Mouse (Mus musculus): ENCODE measurements around the gene Castor1. TPM values are rescaled to one million over a fixed set of nuclear protein-coding genes. Genes with fewer than 3 reads are reported as not detected.

Gene Castor1
- total and polyA plus RNA-seq, 2 experiments from 2014 or later: 8.4 to 32.6 TPM

DNA sequence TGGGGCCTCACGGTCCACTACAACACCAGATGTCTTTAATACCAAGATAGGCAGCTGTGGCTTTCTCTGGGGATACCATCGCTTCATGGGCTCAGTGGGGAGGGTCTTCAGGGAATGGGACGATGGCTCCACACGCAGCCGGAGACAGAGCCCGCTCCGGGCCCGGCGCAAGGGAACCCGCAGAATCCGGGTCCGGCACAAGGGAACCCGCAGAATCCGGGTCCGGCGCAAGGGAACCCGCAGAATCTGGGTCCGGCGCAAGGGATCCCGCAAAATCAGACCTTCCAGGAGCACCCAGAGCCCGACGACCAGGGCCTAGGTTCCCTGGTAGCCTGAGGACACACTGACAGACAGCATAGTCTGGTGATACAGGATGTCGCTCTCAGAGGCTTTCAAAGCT, 21.7 kb downstream of the Castor1 start:
- Histone ChIP-seq H3K27ac (ENCODE audit: low read depth) (no peak overlapping the region), H3K27me3 (ENCODE audit: control insufficient read depth, insufficient read depth, low read length) (no peaks in the 10 kb centered on the region), H3K9me3 (replicated peaks; ENCODE audit: control insufficient read depth, low read length) (no peaks in the 10 kb centered on the region), H3K9ac (replicated peaks; ENCODE audit: low read depth, low read length) (no peak overlapping the region), H3K4me1 (ENCODE audit: control insufficient read depth, insufficient read depth) (no peaks in the 10 kb centered on the region; the same call in 1 of the 2 replicates), H3K4me3 (ENCODE audit: low read depth, low read length) (no peak overlapping the region), H3K4me2 (ENCODE audit: low read depth, low read length) (no peak overlapping the region), H3K36me3 (replicated peaks; ENCODE audit: control insufficient read depth, insufficient read depth, low read length) (no peaks in the 10 kb centered on the region)
- no peak; the same call in 1 of the 2 replicates for ATAC-seq (ENCODE audit: insufficient read depth, low read depth)
- TF ChIP-seq CTCF (IDR thresholded peaks at IDR 0.05; ENCODE audit: low read depth) (no peak), EP300 (IDR thresholded peaks at IDR 0.05; ENCODE audit: low read depth) (no peak)
- 90% methylated on average over 23 of the region's 23 CpGs for WGBS
- no peak for DNase-seq (ENCODE audit: low spot score)

DNA sequence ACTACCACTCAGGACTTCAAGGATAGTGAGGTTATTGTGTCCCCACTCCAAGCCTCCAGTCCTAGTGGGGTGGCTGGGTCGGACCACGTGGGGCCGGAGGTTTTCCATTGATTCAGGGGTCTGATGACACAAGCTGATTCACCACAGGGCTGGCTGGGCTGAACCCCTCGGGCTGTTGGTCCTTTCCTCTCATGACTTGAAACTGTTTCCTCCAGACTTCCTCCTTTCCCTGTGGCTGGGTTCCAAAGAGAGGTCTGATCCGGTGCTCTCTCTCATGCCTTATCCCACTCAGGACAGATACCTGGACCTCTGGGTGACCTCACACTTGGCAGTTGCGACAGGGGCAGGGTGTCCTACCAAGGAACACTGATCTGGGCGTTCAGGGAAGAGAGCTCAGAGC, 22.1 kb downstream of the Castor1 start:
- Histone ChIP-seq H3K9me3 (replicated peaks; ENCODE audit: control insufficient read depth, low read length) (no peaks in the 10 kb centered on the region), H3K9ac (replicated peaks; ENCODE audit: low read depth, low read length) (no peak overlapping the region), H3K27ac (ENCODE audit: low read depth) (no peak overlapping the region), H3K27me3 (ENCODE audit: control insufficient read depth, insufficient read depth, low read length) (no peaks in the 10 kb centered on the region), H3K36me3 (replicated peaks; ENCODE audit: control insufficient read depth, insufficient read depth, low read length) (no peaks in the 10 kb centered on the region), H3K4me2 (ENCODE audit: low read depth, low read length) (no peak overlapping the region), H3K4me1 (ENCODE audit: control insufficient read depth, insufficient read depth) (no peaks in the 10 kb centered on the region; the same call in 1 of the 2 replicates), H3K4me3 (ENCODE audit: low read depth, low read length) (no peak overlapping the region)
- 55% methylated on average over 7 of the region's 7 CpGs for whole genome bisulfite sequencing
- TF ChIP-seq CTCF (IDR thresholded peaks at IDR 0.05; ENCODE audit: low read depth) (no peak), EP300 (IDR thresholded peaks at IDR 0.05; ENCODE audit: low read depth) (no peak)
- no peak for DNase-seq (ENCODE audit: low spot score)
- ATAC-seq (ENCODE audit: insufficient read depth, low read depth): no peak

DNA sequence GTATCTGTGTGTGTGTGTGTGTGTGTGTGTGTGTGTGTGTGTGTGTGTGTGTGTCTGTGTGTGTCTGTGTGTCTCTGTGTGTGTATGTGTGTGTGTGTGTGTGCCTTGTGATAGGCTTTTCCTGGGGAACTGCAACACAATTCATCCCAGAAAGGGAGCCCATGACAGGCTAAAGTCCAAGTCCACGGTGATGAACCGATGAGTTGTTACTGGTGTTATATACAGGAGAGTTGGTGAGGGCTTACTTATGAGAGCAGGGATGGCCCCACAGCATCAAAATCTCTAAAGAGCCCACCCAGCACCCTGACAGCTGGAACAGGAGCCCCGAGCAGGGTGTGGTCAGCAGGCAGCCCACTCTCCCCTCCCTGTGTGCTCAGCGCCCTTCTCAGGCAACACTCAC, 23.2 kb downstream of the Castor1 start:
- no peak overlapping the region for H3K4me3 ChIP-seq (ENCODE audit: low read depth, low read length)
- no peak for TF ChIP-seq CTCF (IDR thresholded peaks at IDR 0.05; ENCODE audit: low read depth)
- TF ChIP-seq EP300 (IDR thresholded peaks at IDR 0.05; ENCODE audit: low read depth): no peak
- H3K9me3 ChIP-seq (replicated peaks; ENCODE audit: control insufficient read depth, low read length): no peaks in the 10 kb centered on the region
- H3K4me1 ChIP-seq (ENCODE audit: control insufficient read depth, insufficient read depth): no peaks in the 10 kb centered on the region; the same call in 1 of the 2 replicates
- no peaks in the 10 kb centered on the region for H3K27me3 ChIP-seq (ENCODE audit: control insufficient read depth, insufficient read depth, low read length)
- no peaks in the 10 kb centered on the region for H3K36me3 ChIP-seq (replicated peaks; ENCODE audit: control insufficient read depth, insufficient read depth, low read length)
- no peak overlapping the region for H3K27ac ChIP-seq (ENCODE audit: low read depth)
- no peak for DNase-seq (ENCODE audit: low spot score)
- no peak for ATAC-seq (ENCODE audit: insufficient read depth, low read depth)
- 78% methylated on average over 4 of the region's 4 CpGs for WGBS
- H3K9ac ChIP-seq (replicated peaks; ENCODE audit: low read depth, low read length): no peak overlapping the region
- no peak overlapping the region for H3K4me2 ChIP-seq (ENCODE audit: low read depth, low read length)

DNA sequence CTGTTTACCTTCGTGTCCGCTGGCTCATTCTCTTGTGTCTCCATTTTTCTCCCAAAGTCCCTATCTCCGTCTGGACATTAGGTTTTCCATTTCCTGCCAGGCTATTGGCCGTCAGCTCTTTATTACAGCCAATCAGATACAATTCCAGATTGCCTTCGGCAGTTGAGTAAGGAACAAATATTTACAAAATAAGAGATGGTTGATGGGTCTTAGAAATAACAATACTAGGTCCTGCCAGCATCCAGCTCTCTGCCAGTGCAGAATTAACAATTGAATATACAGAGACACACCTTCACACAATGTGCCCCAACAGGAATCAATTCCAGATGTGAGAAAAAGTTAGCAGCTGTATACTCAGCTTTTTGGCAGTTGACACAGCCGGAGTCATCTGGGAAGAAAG, 28.1 kb downstream of the Castor1 start:
- WGBS: 68% methylated on average over 6 of the region's 6 CpGs
- Histone ChIP-seq H3K36me3 (replicated peaks; ENCODE audit: control insufficient read depth, insufficient read depth, low read length) (no peaks in the 10 kb centered on the region), H3K4me1 (ENCODE audit: control insufficient read depth, insufficient read depth) (no peaks in the 10 kb centered on the region), H3K9ac (replicated peaks; ENCODE audit: low read depth, low read length) (no peak overlapping the region), H3K4me2 (ENCODE audit: low read depth, low read length) (no peak overlapping the region), H3K4me3 (ENCODE audit: low read depth, low read length) (no peak overlapping the region), H3K9me3 (replicated peaks; ENCODE audit: control insufficient read depth, low read length) (no peaks in the 10 kb centered on the region), H3K27ac (ENCODE audit: low read depth) (no peak overlapping the region), H3K27me3 (ENCODE audit: control insufficient read depth, insufficient read depth, low read length) (no peaks in the 10 kb centered on the region)
- no peak for TF ChIP-seq EP300 (IDR thresholded peaks at IDR 0.05; ENCODE audit: low read depth)
- no peak for TF ChIP-seq CTCF (IDR thresholded peaks at IDR 0.05; ENCODE audit: low read depth)
- DNase-seq (ENCODE audit: low spot score) (no peak), ATAC-seq (ENCODE audit: insufficient read depth, low read depth) (no peak)

DNA sequence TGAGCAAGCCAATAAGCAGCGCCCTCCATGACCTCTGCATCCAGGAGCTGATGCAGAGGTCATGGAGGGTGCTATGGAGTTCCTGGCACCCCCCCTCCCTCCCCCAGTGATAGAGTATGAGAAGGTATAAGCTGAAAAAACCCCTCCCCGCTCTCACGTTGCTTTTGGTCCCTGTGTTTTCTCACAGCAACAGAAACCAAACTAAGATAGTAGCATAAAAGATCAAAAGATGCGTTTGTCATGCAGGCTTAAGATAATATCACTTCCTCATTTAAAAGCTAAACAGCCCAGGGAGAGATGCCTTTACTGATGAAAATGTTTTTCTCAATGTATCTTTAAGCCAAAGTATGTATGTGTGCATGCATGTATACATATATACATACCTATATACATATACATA, 28.6 kb downstream of the Castor1 start:
- Histone ChIP-seq H3K9me3 (replicated peaks; ENCODE audit: control insufficient read depth, low read length) (no peaks in the 10 kb centered on the region), H3K4me2 (ENCODE audit: low read depth, low read length) (no peak overlapping the region), H3K27ac (ENCODE audit: low read depth) (no peak overlapping the region), H3K27me3 (ENCODE audit: control insufficient read depth, insufficient read depth, low read length) (no peaks in the 10 kb centered on the region), H3K4me3 (ENCODE audit: low read depth, low read length) (no peak overlapping the region), H3K9ac (replicated peaks; ENCODE audit: low read depth, low read length) (no peak overlapping the region), H3K36me3 (replicated peaks; ENCODE audit: control insufficient read depth, insufficient read depth, low read length) (no peaks in the 10 kb centered on the region), H3K4me1 (ENCODE audit: control insufficient read depth, insufficient read depth) (no peaks in the 10 kb centered on the region)
- 72% methylated on average over 4 of the region's 4 CpGs for WGBS
- ATAC-seq (ENCODE audit: insufficient read depth, low read depth): no peak
- TF ChIP-seq CTCF (IDR thresholded peaks at IDR 0.05; ENCODE audit: low read depth) (no peak), EP300 (IDR thresholded peaks at IDR 0.05; ENCODE audit: low read depth) (no peak)
- DNase-seq (ENCODE audit: low spot score): no peak

DNA sequence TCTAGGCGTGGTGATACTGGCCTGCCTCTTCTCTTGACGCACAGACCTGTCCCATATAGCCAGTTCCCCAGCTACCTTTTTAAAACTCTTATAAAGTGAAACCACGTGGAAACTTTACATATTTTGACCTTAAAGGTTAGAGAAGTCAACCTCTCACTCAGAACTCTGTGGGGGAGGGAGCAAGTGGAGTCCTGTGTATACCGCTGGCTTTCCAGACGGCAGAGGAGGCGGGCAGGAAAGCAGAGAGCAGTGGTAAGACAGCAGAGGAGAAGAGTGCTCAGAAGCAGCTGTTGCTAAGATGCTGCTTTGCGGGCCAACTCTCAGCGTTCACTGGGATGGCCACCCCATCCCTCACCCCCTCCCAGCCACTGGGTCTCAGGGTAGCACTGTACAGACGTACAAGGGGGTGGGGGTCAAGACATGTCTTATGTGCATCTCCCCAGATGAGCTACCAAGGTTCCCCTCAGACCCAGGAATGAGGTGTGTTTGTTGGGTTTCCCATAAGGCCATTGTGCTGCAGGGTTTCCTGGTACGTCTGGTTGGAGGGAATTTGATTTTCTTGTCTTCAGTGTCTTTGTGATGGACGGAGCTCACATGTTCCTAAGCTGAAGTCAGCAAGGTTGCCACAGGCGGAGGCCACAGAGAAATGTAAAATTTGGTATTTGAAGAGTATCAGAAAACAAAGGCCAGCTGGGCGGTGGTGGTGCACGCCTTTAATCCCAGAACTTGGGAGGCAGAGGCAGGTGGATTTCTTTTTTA, 29.4 kb downstream of the Castor1 start:
- ATAC-seq (ENCODE audit: insufficient read depth, low read depth) (no peak), DNase-seq (ENCODE audit: low spot score) (no peak)
- Histone ChIP-seq H3K27ac (ENCODE audit: low read depth) (no peak overlapping the region), H3K4me3 (ENCODE audit: low read depth, low read length) (no peak overlapping the region), H3K4me1 (ENCODE audit: control insufficient read depth, insufficient read depth) (no peaks in the 10 kb centered on the region), H3K4me2 (ENCODE audit: low read depth, low read length) (no peak overlapping the region), H3K9me3 (replicated peaks; ENCODE audit: control insufficient read depth, low read length) (no peaks in the 10 kb centered on the region), H3K36me3 (replicated peaks; ENCODE audit: control insufficient read depth, insufficient read depth, low read length) (no peaks in the 10 kb centered on the region), H3K27me3 (ENCODE audit: control insufficient read depth, insufficient read depth, low read length) (no peaks in the 10 kb centered on the region), H3K9ac (replicated peaks; ENCODE audit: low read depth, low read length) (no peak overlapping the region)
- TF ChIP-seq CTCF (IDR thresholded peaks at IDR 0.05; ENCODE audit: low read depth) (no peak), EP300 (IDR thresholded peaks at IDR 0.05; ENCODE audit: low read depth) (no peak)
- 77% methylated on average over 14 of the region's 14 CpGs for WGBS
